Mouse (Mus musculus) megakaryocyte, embryonic 14.5 days (primary cell): ENCODE results near the gene Zfp580. TPM values are rescaled to one million over a fixed set of nuclear protein-coding genes. Genes with fewer than 3 reads are reported as not detected.
"Not testable (repeated sequence)": the region's sequence is repeated elsewhere in the genome, so short reads cannot be mapped to it uniquely, and the experiment has no call there.

ENCODE experiments used
- H3K27me3 ChIP-seq: replicated peaks from 2 replicates; pipeline ENCODE3; 2012; ENCODE audit warnings: inconsistent platforms
- H3K36me3 ChIP-seq: replicated peaks from 2 replicates; pipeline ENCODE3; 2012; ENCODE audit warnings: low read length, inconsistent platforms, mixed read lengths
- H3K4me1 ChIP-seq: 2 replicates; pipeline ENCODE4 v1.6.1; 2012; ENCODE audit warnings: inconsistent platforms
- H3K4me3 ChIP-seq: replicated peaks from 2 replicates; pipeline ENCODE3; 2012; ENCODE audit warnings: moderate library complexity, mild to moderate bottlenecking, inconsistent platforms
- H3K9me3 ChIP-seq: 2 replicates; pipeline ENCODE4 v1.6.1; 2012; ENCODE audit warnings: inconsistent platforms
- FLI1 ChIP-seq: IDR thresholded peaks from 2 replicates; pipeline ENCODE4 v1.6.1; 2012; ENCODE audit warnings: low read length, inconsistent platforms, mixed read lengths
- GATA1 ChIP-seq: IDR thresholded peaks from 3 replicates; pipeline ENCODE4 v1.6.1; 2012; ENCODE audit warnings: mixed read lengths, low read length, inconsistent platforms, borderline replicate concordance
- polyA plus RNA-seq: library from polyadenylated mRNA; stranded (reverse); fragments of >175 nt; gene quantifications from 2 replicates; pipeline ENCODE4 v1.2.3, GENCODE M21; 2012; ENCODE audit warnings: low replicate concordance; ENCODE audit not compliant: insufficient read depth

Zfp580 gene
- polyA plus RNA-seq, 1 experiment: 58.5 TPM

- no peaks in the 10 kb centered on the region for H3K27me3 ChIP-seq
- H3K4me3 ChIP-seq: no peak overlapping the region
- peaks cover 40% of the 10 kb centered on the region for H3K36me3 ChIP-seq
- TF ChIP-seq GATA1: no peak
- no peak for TF ChIP-seq FLI1
- H3K9me3 ChIP-seq: 0 out of 2 replicates have a peak, but pooled peaks cover 3% of the 10 kb centered on the region
- peaks cover 61% of the 10 kb centered on the region for H3K4me1 ChIP-seq
These were observed 34.0 kb upstream of the Zfp580 start for GRCm38 (mm10) chr7:5017352-5017751.

- Histone ChIP-seq H3K27me3 (no peaks in the 10 kb centered on the region), H3K4me1 (peaks cover 61% of the 10 kb centered on the region), H3K9me3 (0 out of 2 replicates have a peak, but pooled peaks cover 3% of the 10 kb centered on the region), H3K36me3 (peaks cover 40% of the 10 kb centered on the region), H3K4me3 (no peak overlapping the region)
- no peak for TF ChIP-seq GATA1
- TF ChIP-seq FLI1: no peak
These were observed 33.4 kb upstream of the Zfp580 start for GRCm38 (mm10) chr7:5017931-5018330.

GRCm38 (mm10) chr7:5019576-5019975 is 31.8 kb upstream of the Zfp580 start:
- Histone ChIP-seq H3K36me3 (peaks cover 52% of the 10 kb centered on the region), H3K4me3 (peak overlapping the region; percentile 94), H3K4me1 (peaks cover 72% of the 10 kb centered on the region)
- H3K27me3 ChIP-seq, H3K9me3 ChIP-seq: not testable (repeated sequence)

GRCm38 (mm10) chr7:5020000-5020681 is 31.2 kb upstream of the Zfp580 start, which contains the start of the genes Zfp865 and Ccdc106:
Gene Zfp865 (plus strand): TSS chr7:5020376.
Gene Ccdc106 (plus strand): TSS chr7:5020553.
- peaks cover 78% of the 10 kb centered on the region for H3K4me1 ChIP-seq
- peak within 1 kb of the TSS; percentile 94 for H3K4me3 ChIP-seq
- 0 out of 2 replicates have a peak, but pooled peaks cover 3% of the 10 kb centered on the region for H3K9me3 ChIP-seq
- H3K27me3 ChIP-seq: no peaks in the 10 kb centered on the region
- peaks cover 57% of the 10 kb centered on the region for H3K36me3 ChIP-seq
- no peak for TF ChIP-seq GATA1
- TF ChIP-seq FLI1: peak; percentile 77

- Histone ChIP-seq H3K9me3 (0 out of 2 replicates have a peak, but pooled peaks cover 3% of the 10 kb centered on the region), H3K27me3 (no peaks in the 10 kb centered on the region), H3K4me3 (peak overlapping the region; percentile 94), H3K4me1 (peaks cover 82% of the 10 kb centered on the region), H3K36me3 (peaks cover 63% of the 10 kb centered on the region)
- TF ChIP-seq FLI1 (no peak), GATA1 (no peak)
These were observed 30.7 kb upstream of the Zfp580 start for GRCm38 (mm10) chr7:5020685-5021084.

GRCm38 (mm10) chr7:5021197-5021596 is 30.1 kb upstream of the Zfp580 start:
- Histone ChIP-seq H3K36me3 (peaks cover 68% of the 10 kb centered on the region), H3K27me3 (no peaks in the 10 kb centered on the region), H3K4me1 (peaks cover 81% of the 10 kb centered on the region), H3K4me3 (peak overlapping the region; percentile 94), H3K9me3 (0 out of 2 replicates have a peak, but pooled peaks cover 3% of the 10 kb centered on the region)
- TF ChIP-seq GATA1 (no peak), FLI1 (no peak)

GRCm38 (mm10) chr7:5029543-5029942 is 21.8 kb upstream of the Zfp580 start:
- H3K9me3 ChIP-seq: peaks cover 34% of the 10 kb centered on the region
- H3K27me3 ChIP-seq: no peaks in the 10 kb centered on the region
- H3K4me1 ChIP-seq: peaks cover 24% of the 10 kb centered on the region
- H3K36me3 ChIP-seq: peaks cover 97% of the 10 kb centered on the region
- TF ChIP-seq FLI1 (no peak), GATA1 (no peak)
- peak overlapping the region; percentile 60 for H3K4me3 ChIP-seq

- no peak for TF ChIP-seq GATA1
- TF ChIP-seq FLI1: no peak
- H3K27me3 ChIP-seq: no peaks in the 10 kb centered on the region
- H3K36me3 ChIP-seq: peaks cover 97% of the 10 kb centered on the region
- H3K9me3 ChIP-seq: peaks cover 34% of the 10 kb centered on the region
- H3K4me1 ChIP-seq: peaks cover 20% of the 10 kb centered on the region
- H3K4me3 ChIP-seq: peak overlapping the region; percentile 60
These were observed 21.4 kb upstream of the Zfp580 start for GRCm38 (mm10) chr7:5029946-5030345.

- Histone ChIP-seq H3K36me3 (peaks cover 97% of the 10 kb centered on the region), H3K9me3 (peaks cover 34% of the 10 kb centered on the region), H3K27me3 (no peaks in the 10 kb centered on the region), H3K4me3 (peak overlapping the region; percentile 60), H3K4me1 (peaks cover 15% of the 10 kb centered on the region)
- no peak for TF ChIP-seq GATA1
- TF ChIP-seq FLI1: no peak
These were observed 20.6 kb upstream of the Zfp580 start for GRCm38 (mm10) chr7:5030554-5031275.

GRCm38 (mm10) chr7:5031496-5031895 is 19.8 kb upstream of the Zfp580 start:
- TF ChIP-seq FLI1 (no peak), GATA1 (no peak)
- Histone ChIP-seq H3K36me3 (peaks cover 97% of the 10 kb centered on the region), H3K4me1 (peaks cover 15% of the 10 kb centered on the region), H3K4me3 (peak overlapping the region; percentile 6), H3K9me3 (peaks cover 34% of the 10 kb centered on the region), H3K27me3 (no peaks in the 10 kb centered on the region)
